Mouse (Mus musculus) liver, postnatal 0 days (tissue): ENCODE results near the gene Ercc1.

Experiments used
- CTCF ChIP-seq: sonication (generic); IDR thresholded peaks from 2 replicates; pipeline ENCODE4 v1.5.1; 2016; ENCODE audit warnings: antibody characterized with exemption, low read depth
- EP300 ChIP-seq: IDR thresholded peaks from 2 replicates; pipeline ENCODE4 v1.6.1; 2016; ENCODE audit warnings: antibody characterized with exemption, low read depth, mild to moderate bottlenecking

DNA sequence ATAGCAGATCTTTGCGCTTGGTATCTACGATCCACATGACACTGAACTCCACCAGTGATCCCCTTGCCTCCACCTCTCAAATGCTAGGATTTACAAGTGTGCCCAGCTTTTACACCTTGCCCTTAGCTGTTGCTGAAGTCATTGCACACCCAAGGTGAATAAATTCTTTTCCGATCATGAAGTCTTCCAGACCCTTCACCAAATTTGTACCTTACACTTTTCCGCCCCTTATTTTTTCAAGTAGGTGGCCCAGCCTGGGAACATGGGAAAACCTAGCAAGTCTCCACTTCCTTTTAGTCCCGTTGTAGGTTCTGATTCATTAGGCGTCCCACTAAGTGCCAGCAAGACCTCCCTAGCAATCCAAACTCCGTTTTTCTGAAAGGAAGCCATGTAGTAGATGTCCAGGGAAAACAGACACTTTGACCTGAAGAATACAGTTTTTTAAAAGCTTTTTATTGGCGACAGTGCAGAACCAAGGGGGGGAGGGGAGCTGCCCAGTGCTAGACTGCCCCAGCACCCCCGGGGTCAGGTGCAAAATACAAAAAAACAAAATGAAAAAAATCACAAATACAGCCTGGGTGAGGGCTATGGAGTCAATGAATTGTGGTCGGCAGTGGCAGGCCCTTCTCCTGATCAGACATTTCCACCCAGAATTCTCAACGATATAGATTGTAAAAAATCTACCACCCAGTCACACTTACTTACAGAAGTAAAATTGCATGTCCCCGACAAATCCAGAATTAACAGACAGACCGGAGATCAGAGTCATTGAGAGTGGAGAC lies 42.1 kb upstream of the Ercc1 start:
- TF ChIP-seq CTCF (no peak), EP300 (no peak)
